Mouse (Mus musculus) E14TG2a.4 (cell line): ENCODE data around the gene Xbp1.

Experiments
- CTCF ChIP-seq: conservative IDR thresholded peaks from 2 replicates; pipeline ENCODE4 v1.5.1; 2014; ENCODE audit warnings: low read length
- NANOG ChIP-seq: IDR thresholded peaks from 2 replicates; pipeline ENCODE4 v1.6.1; 2014; ENCODE audit warnings: borderline replicate concordance, low read length, mixed read lengths

GRCm38 (mm10) chr11:5520412-5521265 is at the start of gene Xbp1:
- TF ChIP-seq CTCF: no peak
- TF ChIP-seq NANOG: no peak
